Mouse (Mus musculus) hindbrain, embryonic 12.5 days (tissue): ENCODE results near the gene Lhx2. TPM values are rescaled to one million over a fixed set of nuclear protein-coding genes. Genes with fewer than 3 reads are reported as not detected.
A peak's percentile ranks its signal among the peaks of the same experiment; 100 is the strongest.

Experiments
- ATAC-seq: fragments of 200-750 bp; cut with Nextera tagmentation; 2 replicates; pipeline ENCODE4 v1.8.0; 2017; ENCODE audit warnings: moderate TSS enrichment; ENCODE audit not compliant: low FRiP score
- H3K27ac ChIP-seq: fragments of 300-500 bp; sonication (generic); 2 replicates; pipeline ENCODE4 v1.5.1; 2016; ENCODE audit warnings: mild to moderate bottlenecking
- H3K27me3 ChIP-seq: fragments of 300-500 bp; sonication (generic); 2 replicates; pipeline ENCODE4 v1.6.1; 2016; ENCODE audit warnings: mild to moderate bottlenecking
- H3K36me3 ChIP-seq: fragments of 300-500 bp; sonication (generic); 2 replicates; pipeline ENCODE4 v1.6.1; 2016; ENCODE audit warnings: mild to moderate bottlenecking
- H3K4me1 ChIP-seq: fragments of 300-500 bp; sonication (generic); 2 replicates; pipeline ENCODE4 v1.6.1; 2016
- H3K4me2 ChIP-seq: fragments of 300-500 bp; sonication (generic); replicated peaks from 2 replicates; pipeline ENCODE4 v1.6.1; 2016; ENCODE audit warnings: mild to moderate bottlenecking
- H3K4me3 ChIP-seq: fragments of 300-500 bp; sonication (generic); 2 replicates; pipeline ENCODE4 v1.5.1; 2016; ENCODE audit warnings: mild to moderate bottlenecking
- H3K9ac ChIP-seq: fragments of 300-500 bp; sonication (generic); 2 replicates; pipeline ENCODE4 v1.6.1; 2016; ENCODE audit warnings: mild to moderate bottlenecking, moderate library complexity
- H3K9me3 ChIP-seq: fragments of 300-500 bp; sonication (generic); replicated peaks from 2 replicates; pipeline ENCODE4 v1.6.1; 2016; ENCODE audit warnings: mild to moderate bottlenecking
- WGBS: fragments of 180-500 bp; shearing (Covaris S2); methylation state at CpG from one replicate; pipeline ENCODE4 v1.1.7; 2016; 5-methylcytosine and 5-hydroxymethylcytosine counted together
- polyA plus RNA-seq: library from polyadenylated mRNA; unstranded; fragments of >200 nt; fragmentation: Nextera tagmentation; extraction: Ambion mirVana; gene quantifications from 2 replicates; pipeline ENCODE4 v1.2.1, GENCODE M21; 2016

Gene Lhx2
- polyA plus RNA-seq, 1 experiment from 2014 or later, result 31.2 TPM

DNA sequence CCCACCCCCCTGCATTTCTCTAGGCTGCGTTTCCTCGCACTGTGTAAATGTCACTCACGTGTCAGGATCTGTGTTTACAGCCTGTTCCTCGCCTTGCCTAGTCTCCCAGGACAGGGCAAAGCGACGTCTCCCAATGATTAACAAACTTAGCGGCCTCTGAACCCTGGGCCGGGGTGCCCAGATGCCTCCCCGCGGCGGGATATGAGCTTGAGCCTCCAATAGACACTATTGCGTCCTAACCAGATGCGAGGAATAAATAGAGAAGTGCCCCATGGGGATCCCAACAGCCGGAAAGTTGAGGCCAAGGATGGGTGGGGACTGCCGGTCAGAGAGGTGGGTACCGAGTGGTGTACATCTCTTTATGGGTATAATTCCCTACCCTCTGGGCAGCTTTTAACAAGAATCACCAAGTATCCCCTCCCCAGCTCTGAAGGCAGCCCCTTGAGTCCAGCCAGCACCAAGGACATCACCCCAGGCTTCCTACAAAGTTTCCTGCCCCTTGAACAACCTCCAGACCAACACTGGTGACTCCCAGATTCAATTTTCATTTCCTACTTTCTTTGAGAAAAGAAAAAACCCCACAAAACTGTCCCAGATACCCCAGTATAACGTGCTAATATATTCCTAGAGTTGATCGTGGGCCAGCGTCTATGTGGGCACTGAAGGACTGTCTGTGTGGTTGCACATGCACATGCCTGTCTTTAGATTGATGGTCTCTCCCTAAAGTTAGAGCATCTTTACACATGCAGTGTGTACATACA is 9.8 kb downstream of the Lhx2 start:
- Histone ChIP-seq H3K9ac (peak overlapping the region; percentile 18; the same call in 1 of the 2 replicates), H3K4me2 (peak overlapping the region; percentile 56), H3K36me3 (no peaks in the 10 kb centered on the region), H3K4me3 (peak overlapping the region; percentile 34; the same call in 1 of the 2 replicates), H3K27me3 (peaks cover 98% of the 10 kb centered on the region), H3K9me3 (no peaks in the 10 kb centered on the region), H3K4me1 (peaks cover 39% of the 10 kb centered on the region), H3K27ac (peak overlapping the region; percentile 86)
- 2% methylated on average over 19 of the region's 19 CpGs for WGBS
- no peak; the same call in 1 of the 2 replicates for ATAC-seq

DNA sequence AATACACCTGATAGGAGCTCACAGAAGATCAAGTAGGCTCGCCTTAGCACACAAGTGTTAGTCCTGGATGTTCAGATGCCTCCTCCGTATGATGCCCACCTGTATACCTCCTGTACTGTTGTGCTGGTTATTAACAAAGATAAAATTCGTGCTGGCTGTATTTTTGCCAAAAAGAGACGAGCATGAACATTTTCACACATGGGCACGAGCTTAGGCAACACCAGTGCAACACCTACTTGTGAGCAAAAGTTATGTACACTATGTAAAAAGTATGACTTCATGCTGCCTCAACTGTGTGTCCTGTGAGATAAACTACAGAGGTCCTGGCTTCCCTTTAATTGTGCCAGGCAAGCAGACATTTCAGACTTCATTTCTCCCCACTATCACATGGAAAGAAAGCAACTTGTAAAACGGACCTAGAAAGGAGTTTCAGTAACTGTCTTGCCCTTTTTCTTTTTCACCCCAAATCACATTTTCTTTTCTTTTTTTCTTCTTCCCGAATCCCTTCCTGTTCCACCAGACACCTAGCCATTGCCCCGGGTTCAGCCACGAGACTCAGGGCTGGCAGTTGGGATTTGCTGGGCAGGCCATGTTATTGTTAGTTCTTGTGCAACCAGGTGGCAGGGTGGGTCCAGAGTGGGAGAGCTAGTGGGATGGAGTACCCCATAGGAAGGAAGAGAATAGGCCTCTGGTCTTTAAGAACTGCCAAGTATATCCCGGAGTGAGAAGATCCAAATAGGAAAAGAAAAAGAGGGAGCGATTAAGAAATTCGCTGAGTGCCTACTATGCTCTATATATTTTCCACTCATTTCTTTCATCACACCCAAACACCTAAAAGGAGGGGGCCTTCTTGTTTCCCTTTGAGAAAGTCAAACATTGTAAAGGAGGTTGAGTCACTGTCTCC is 10.6 kb downstream of the Lhx2 start:
- Histone ChIP-seq H3K9ac (no peak overlapping the region), H3K9me3 (no peaks in the 10 kb centered on the region), H3K27ac (peak overlapping the region; percentile 62; the same call in 1 of the 2 replicates), H3K4me2 (peak overlapping the region; percentile 59), H3K36me3 (no peaks in the 10 kb centered on the region), H3K27me3 (peaks cover 98% of the 10 kb centered on the region), H3K4me3 (peak overlapping the region; percentile 46; the same call in 1 of the 2 replicates), H3K4me1 (peaks cover 42% of the 10 kb centered on the region)
- WGBS, result 4% methylated on average over 12 of the region's 12 CpGs
- no peak for ATAC-seq

DNA sequence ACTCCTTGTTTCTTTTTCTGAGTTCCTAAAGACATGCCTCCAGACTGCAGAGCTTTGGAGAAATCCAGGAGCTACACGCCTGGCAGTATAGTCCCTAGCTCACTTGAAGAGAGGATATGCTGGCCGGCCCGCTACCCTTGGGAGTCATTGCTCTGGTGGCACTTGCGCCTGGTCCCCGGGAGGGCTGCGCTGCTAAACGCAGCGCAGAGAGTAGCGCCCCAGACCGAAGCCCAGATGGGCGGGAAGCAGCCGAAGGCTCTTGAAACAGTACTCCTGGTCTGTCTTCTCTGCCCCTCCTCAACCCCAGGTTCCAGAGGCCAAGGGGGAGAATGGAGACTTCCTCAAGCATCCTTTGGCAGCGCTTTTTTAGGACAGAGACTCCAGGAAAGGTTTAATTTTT is 11.3 kb downstream of the Lhx2 start:
- no peak for ATAC-seq
- WGBS, result under 1% methylated on average over 13 of the region's 13 CpGs

GRCm38 (mm10) chr2:38350796-38351195 is 11.7 kb downstream of the Lhx2 start:
- H3K27ac ChIP-seq, result peak overlapping the region; percentile 62; the same call in 1 of the 2 replicates
- H3K4me3 ChIP-seq, result peak overlapping the region; percentile 46
- H3K27me3 ChIP-seq, result peaks cover 93% of the 10 kb centered on the region
- 0% methylated on average over 36 of the region's 37 CpGs for WGBS
- no peaks in the 10 kb centered on the region for H3K9me3 ChIP-seq
- peak overlapping the region; percentile 59 for H3K4me2 ChIP-seq
- H3K9ac ChIP-seq, result peak overlapping the region; percentile 71; the same call in 1 of the 2 replicates
- ATAC-seq, result peak; percentile 76
- no peaks in the 10 kb centered on the region for H3K36me3 ChIP-seq
- H3K4me1 ChIP-seq, result peaks cover 42% of the 10 kb centered on the region

More for the DNA sequence above, 11.3 kb downstream of the Lhx2 start:
- Histone ChIP-seq H3K9ac (peak overlapping the region; percentile 53; the same call in 1 of the 2 replicates), H3K27me3 (peaks cover 97% of the 10 kb centered on the region), H3K36me3 (no peaks in the 10 kb centered on the region), H3K4me2 (peak overlapping the region; percentile 59), H3K4me1 (peaks cover 42% of the 10 kb centered on the region), H3K27ac (peak overlapping the region; percentile 62), H3K9me3 (no peaks in the 10 kb centered on the region), H3K4me3 (peak overlapping the region; percentile 46)

DNA sequence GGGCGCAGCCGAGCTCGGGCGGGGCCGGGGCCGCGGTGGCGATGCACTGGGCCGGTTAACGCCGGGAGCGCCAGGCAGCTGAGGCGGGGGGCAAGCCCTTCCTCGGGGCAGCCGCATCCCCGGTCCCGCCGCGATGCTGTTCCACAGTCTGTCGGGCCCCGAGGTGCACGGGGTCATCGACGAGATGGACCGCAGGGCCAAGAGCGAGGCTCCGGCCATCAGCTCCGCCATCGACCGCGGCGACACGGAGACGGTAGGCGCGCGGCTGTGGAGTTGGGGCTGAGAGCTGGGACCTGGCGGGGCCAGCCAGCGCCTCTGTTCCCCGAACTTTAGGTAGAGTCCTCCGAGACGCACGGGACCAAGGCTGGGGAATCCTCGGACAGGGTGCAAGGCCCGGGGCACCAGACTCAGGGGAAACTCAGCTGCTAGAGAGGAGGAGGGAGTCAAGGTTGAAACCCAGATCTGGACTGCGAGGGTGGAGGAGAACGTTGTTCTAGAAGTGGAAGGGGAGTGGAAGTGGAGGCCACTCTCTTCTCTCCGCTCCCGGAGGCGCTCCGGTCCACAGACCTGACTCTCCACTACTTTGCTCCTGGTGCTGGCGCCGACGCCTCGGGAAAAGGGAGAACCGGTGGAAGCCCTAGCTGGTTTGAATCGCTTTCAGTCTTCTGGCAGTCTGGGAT is 12.7 kb downstream of the Lhx2 start:
- Histone ChIP-seq H3K4me3 (peak overlapping the region; percentile 46), H3K36me3 (no peaks in the 10 kb centered on the region), H3K9me3 (no peaks in the 10 kb centered on the region), H3K27ac (peak overlapping the region; percentile 77), H3K4me2 (peak overlapping the region; percentile 59), H3K9ac (peak overlapping the region; percentile 71), H3K27me3 (peaks cover 91% of the 10 kb centered on the region), H3K4me1 (peaks cover 48% of the 10 kb centered on the region)
- ATAC-seq, result no peak
- WGBS, result under 1% methylated on average over 53 of the region's 57 CpGs

DNA sequence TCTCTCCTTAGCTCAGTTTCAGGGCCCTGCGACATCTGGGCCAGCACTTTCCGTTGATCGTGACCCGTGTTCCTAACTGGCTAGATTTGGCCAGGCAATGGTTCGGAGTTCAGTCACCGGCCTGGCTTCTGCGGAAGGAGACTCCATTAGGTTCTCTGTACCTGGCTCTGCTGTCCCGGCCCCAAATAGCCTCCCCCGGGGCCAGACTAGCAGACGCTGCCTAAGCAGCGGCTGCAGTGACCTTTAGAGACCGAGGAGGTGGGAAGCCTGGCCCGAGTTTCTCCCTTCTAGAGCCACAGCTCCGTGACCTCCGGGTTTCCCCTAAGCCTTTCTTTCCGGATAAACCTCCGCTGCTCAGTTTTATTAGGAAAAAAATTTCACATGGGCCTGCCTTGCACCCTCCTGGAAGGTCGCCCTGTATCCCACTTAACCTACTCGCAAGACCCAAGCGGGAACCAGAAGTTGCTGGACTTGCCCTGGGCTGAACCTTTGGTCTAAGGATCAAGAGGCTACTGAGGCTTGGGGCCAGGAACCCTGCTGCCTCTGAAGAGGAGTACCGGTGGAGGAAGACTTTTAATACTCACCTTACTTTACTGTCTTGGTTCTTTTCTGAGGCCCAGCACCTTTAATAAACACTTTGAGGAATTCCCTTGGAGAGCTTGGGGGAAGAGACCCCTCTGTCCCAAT is 13.4 kb downstream of the Lhx2 start:
- Histone ChIP-seq H3K27me3 (peaks cover 91% of the 10 kb centered on the region), H3K9ac (peak overlapping the region; percentile 71), H3K27ac (peak overlapping the region; percentile 77; the same call in 1 of the 2 replicates), H3K9me3 (no peaks in the 10 kb centered on the region), H3K4me1 (peaks cover 46% of the 10 kb centered on the region), H3K4me2 (peak overlapping the region; percentile 59), H3K4me3 (peak overlapping the region; percentile 46), H3K36me3 (no peaks in the 10 kb centered on the region)
- 1% methylated on average over 21 of the region's 21 CpGs for WGBS
- no peak for ATAC-seq

DNA sequence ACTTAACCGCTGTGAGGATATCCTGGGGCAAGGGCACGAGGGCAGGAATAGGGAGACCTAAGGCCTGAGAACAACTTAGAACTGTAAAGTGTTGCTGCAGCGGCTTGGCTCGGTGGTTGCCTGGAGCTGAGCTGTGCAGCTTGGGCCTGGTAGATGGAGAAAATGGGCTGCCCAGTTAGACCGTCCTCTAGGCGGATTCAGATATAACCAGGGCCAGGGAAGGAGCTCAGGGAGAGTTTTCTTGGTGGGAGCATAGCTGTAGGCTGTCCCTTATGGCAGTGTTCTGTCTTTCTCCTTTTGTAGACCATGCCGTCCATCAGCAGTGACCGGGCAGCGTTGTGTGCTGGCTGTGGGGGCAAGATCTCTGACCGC is 13.9 kb downstream of the Lhx2 start:
- ATAC-seq, result no peak
- Histone ChIP-seq H3K4me3 (peak overlapping the region; percentile 46), H3K9ac (peak overlapping the region; percentile 71; the same call in 1 of the 2 replicates), H3K27ac (no peak overlapping the region), H3K4me1 (peaks cover 44% of the 10 kb centered on the region), H3K4me2 (peak overlapping the region; percentile 59), H3K27me3 (peaks cover 92% of the 10 kb centered on the region), H3K9me3 (no peaks in the 10 kb centered on the region), H3K36me3 (no peaks in the 10 kb centered on the region)
- WGBS, result 2% methylated on average over 10 of the region's 10 CpGs

DNA sequence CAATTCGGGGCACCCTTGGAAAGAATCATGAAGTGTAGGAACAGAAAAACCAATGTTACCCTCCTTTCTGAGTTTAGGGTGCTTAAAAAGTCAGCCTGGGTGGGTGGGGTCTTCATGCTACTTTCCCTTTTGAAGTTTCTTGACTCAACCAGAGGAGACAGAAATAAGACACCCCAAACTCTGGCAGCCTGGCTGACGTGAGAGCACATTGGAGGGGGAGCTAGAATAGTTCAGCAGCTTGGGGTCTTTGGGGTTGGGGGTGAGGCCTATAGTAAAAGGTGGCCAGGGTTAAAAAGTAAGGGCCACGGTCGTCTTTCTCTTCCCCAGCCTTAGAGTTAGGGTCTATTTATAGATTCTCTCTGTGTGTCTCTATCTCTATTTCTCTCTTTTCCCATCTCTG is 14.6 kb downstream of the Lhx2 start:
- peaks cover 92% of the 10 kb centered on the region for H3K27me3 ChIP-seq
- peak overlapping the region; percentile 59 for H3K4me2 ChIP-seq
- no peaks in the 10 kb centered on the region for H3K36me3 ChIP-seq
- peak overlapping the region; percentile 46 for H3K4me3 ChIP-seq
- no peak overlapping the region for H3K9ac ChIP-seq
- no peak for ATAC-seq
- peaks cover 37% of the 10 kb centered on the region for H3K4me1 ChIP-seq
- no peaks in the 10 kb centered on the region for H3K9me3 ChIP-seq
- 14% methylated on average over 4 of the region's 4 CpGs for WGBS
- no peak overlapping the region for H3K27ac ChIP-seq

GRCm38 (mm10) chr2:38354179-38354716 is 15.2 kb downstream of the Lhx2 start:
- H3K27ac ChIP-seq, result peak overlapping the region; percentile 41; the same call in 1 of the 2 replicates
- peak overlapping the region; percentile 46 for H3K4me3 ChIP-seq
- peaks cover 36% of the 10 kb centered on the region for H3K4me1 ChIP-seq
- peaks cover 92% of the 10 kb centered on the region for H3K27me3 ChIP-seq
- no peaks in the 10 kb centered on the region for H3K9me3 ChIP-seq
- no peaks in the 10 kb centered on the region for H3K36me3 ChIP-seq
- ATAC-seq, result no peak
- H3K4me2 ChIP-seq, result peak overlapping the region; percentile 59
- H3K9ac ChIP-seq, result peak overlapping the region; percentile 54
- 1% methylated on average over 22 of the region's 22 CpGs for WGBS

DNA sequence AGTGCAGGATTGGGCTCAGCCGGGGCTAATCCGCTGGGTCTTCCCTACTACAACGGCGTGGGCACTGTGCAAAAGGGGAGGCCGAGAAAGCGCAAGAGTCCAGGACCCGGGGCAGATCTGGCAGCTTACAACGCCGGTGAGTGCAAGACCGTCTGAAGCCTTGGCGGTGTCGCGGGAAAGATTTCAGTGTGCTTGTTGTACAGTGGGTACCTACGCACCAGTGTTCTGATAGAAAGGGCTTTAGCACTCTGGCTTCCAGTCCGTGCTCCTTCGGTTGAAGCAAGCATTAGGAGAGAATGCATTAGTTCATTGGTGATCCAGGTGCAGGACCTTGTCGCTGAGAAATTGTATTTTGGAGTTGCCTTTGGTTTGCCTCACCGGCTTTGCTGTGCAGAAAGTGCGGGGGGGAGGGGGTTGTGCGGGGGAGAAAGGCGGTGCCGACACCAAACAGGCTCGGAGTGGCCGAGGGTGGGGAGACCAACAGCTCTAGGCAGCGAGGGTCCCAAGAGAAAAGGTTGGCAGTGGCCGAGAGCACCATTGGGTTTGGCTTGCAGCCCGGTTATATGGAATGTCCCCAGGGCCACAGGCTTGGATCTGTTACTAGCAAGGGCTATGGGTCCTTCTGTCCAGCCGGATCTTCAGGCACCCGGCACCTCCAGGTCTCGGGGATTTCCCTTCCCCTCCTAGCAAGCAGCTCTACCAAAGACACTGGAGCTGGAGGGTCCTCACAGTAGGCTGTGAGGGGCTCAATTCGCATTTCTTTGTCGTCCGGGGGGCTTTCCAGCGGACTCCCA is 15.8 kb downstream of the Lhx2 start:
- peak overlapping the region; percentile 41; the same call in 1 of the 2 replicates for H3K27ac ChIP-seq
- peak overlapping the region; percentile 46 for H3K4me3 ChIP-seq
- peak overlapping the region; percentile 59 for H3K4me2 ChIP-seq
- H3K27me3 ChIP-seq, result peaks cover 92% of the 10 kb centered on the region
- 1% methylated on average over 33 of the region's 34 CpGs for WGBS
- no peak for ATAC-seq
- H3K9me3 ChIP-seq, result no peaks in the 10 kb centered on the region
- H3K9ac ChIP-seq, result peak overlapping the region; percentile 55
- peaks cover 37% of the 10 kb centered on the region for H3K4me1 ChIP-seq
- H3K36me3 ChIP-seq, result no peaks in the 10 kb centered on the region
